In the genomic region with DNA sequence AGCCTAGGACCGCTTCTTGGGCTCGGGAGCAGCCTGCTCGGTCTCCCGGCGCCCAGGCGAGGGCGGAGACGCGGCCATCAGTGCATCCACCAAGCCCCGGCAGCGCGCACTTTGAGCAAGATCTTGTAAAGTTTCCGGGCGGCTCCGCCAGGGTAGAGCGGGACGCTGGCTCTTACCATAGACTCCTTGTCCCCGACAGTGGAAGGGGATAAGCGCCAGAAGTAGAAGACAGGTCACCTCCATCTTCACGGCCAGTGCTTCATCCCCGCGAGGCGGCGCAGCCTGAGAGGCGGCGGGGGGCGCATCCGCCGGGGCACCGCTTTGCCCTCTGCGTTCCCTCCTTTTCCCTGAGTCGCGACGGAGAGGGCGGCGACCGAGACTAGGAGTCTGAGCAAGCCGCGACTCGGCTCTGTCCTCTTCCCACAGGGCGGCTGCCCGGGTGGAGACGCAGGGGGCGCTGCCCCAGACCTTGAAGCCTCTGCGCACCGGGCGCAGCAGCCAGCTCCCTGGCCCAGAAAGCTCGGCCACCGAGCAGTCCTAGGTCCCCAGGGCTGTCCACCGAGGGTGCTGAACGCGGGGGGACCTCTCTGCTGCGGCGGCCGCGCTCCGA, we compare ENCODE assay signal across 8 mouse cellular contexts.
DNase-seq lines count a peak whose midpoint lies in the region; ATAC-seq and TF ChIP-seq lines count a peak whose summit lies in the region.

No protein-coding gene starts in this region.

- H3K4me2 ChIP-seq in forebrain, embryonic 11.5 days (ENCODE audit: low read depth, low read length, severe bottlenecking) = peak overlapping the region; percentile 100
- H3K4me2 ChIP-seq in hindbrain, embryonic 15.5 days = peak overlapping the region; percentile 99
- H3K4me2 ChIP-seq in liver, embryonic 16.5 days (ENCODE audit: low read depth, low read length) = peak overlapping the region; percentile 92
- H3K4me2 ChIP-seq in neural tube, embryonic 15.5 days = peak overlapping the region; percentile 97

- no peaks in the 10 kb centered on the region for H3K36me3 ChIP-seq in forebrain, embryonic 11.5 days (ENCODE audit: control insufficient read depth, insufficient read depth, low read length)
- H3K36me3 ChIP-seq in hindbrain, embryonic 15.5 days = no peaks in the 10 kb centered on the region
- H3K36me3 ChIP-seq in liver, embryonic 16.5 days (ENCODE audit: control insufficient read depth, insufficient read depth) = no peaks in the 10 kb centered on the region
- H3K36me3 ChIP-seq in neural tube, embryonic 15.5 days = no peaks in the 10 kb centered on the region

- 1% methylated on average over 54 of the region's 57 CpGs for WGBS in forebrain, embryonic 11.5 days
- under 1% methylated on average over 54 of the region's 57 CpGs for WGBS in hindbrain, embryonic 15.5 days
- WGBS in liver, embryonic 16.5 days (ENCODE audit: insufficient replicate concordance) = under 1% methylated on average over 55 of the region's 57 CpGs
- under 1% methylated on average over 54 of the region's 57 CpGs for WGBS in neural tube, embryonic 15.5 days

- peak overlapping the region; percentile 82 for H3K9ac ChIP-seq in forebrain, embryonic 11.5 days (ENCODE audit: low read length)
- peak overlapping the region; percentile 72 for H3K9ac ChIP-seq in hindbrain, embryonic 15.5 days
- peak overlapping the region; percentile 70 for H3K9ac ChIP-seq in liver, embryonic 16.5 days (ENCODE audit: low read depth, low read length)
- peak overlapping the region; percentile 72 for H3K9ac ChIP-seq in neural tube, embryonic 15.5 days (replicated peaks)

- intact Hi-C loops in left cerebral cortex, adult 2 months (cut with DNase I) = loop anchor here (2.0 to 10.0 kb wide), 5 partner anchors 253 to 620 kb away; no protein-coding TSS in a partner anchor

- H3K4me1 ChIP-seq in forebrain, embryonic 11.5 days (replicated peaks; ENCODE audit: control insufficient read depth, insufficient read depth, low read length) = peaks cover 16% of the 10 kb centered on the region
- peaks cover 67% of the 10 kb centered on the region for H3K4me1 ChIP-seq in hindbrain, embryonic 15.5 days (replicated peaks)
- H3K4me1 ChIP-seq in liver, embryonic 16.5 days (ENCODE audit: control insufficient read depth, low read depth, low read length) = peaks cover 32% of the 10 kb centered on the region
- peaks cover 83% of the 10 kb centered on the region for H3K4me1 ChIP-seq in neural tube, embryonic 15.5 days

- peak; percentile 16 for TF ChIP-seq CTCF in left cerebral cortex, adult 2 months (IDR thresholded peaks at IDR 0.05)

- H3K27me3 ChIP-seq in forebrain, embryonic 11.5 days (ENCODE audit: control insufficient read depth, insufficient read depth, low read length) = peaks cover 25% of the 10 kb centered on the region
- H3K27me3 ChIP-seq in hindbrain, embryonic 15.5 days = no peaks in the 10 kb centered on the region
- peaks cover 85% of the 10 kb centered on the region for H3K27me3 ChIP-seq in liver, embryonic 16.5 days (ENCODE audit: control insufficient read depth, insufficient read depth, low read depth, low read length)
- H3K27me3 ChIP-seq in neural tube, embryonic 15.5 days (replicated peaks) = peaks cover 27% of the 10 kb centered on the region

- peak overlapping the region; percentile 64 for H3K4me3 ChIP-seq in left cerebral cortex, adult 2 months
- H3K4me3 ChIP-seq in forebrain, embryonic 11.5 days (ENCODE audit: low read depth, low read length) = peak overlapping the region; percentile 69
- peak overlapping the region; percentile 75 for H3K4me3 ChIP-seq in hindbrain, embryonic 15.5 days
- peak overlapping the region; percentile 70 for H3K4me3 ChIP-seq in liver, embryonic 16.5 days (ENCODE audit: low read depth, low read length)
- peak overlapping the region; percentile 61 for H3K4me3 ChIP-seq in neural tube, embryonic 15.5 days (replicated peaks)

- ATAC-seq in forebrain, embryonic 11.5 days (replicated peaks; ENCODE audit: low FRiP score) = peak; percentile 28
- ATAC-seq in hindbrain, embryonic 15.5 days (ENCODE audit: low FRiP score, low read depth) = no peak
- peak; percentile 50 for ATAC-seq in liver, embryonic 16.5 days (ENCODE audit: low read depth)
- ATAC-seq in neural tube, embryonic 15.5 days (ENCODE audit: low FRiP score) = peak; percentile 22; the same call in 1 of the 2 replicates

- H3K27ac ChIP-seq in left cerebral cortex, adult 2 months = peak overlapping the region; percentile 60
- H3K27ac ChIP-seq in forebrain, embryonic 11.5 days (ENCODE audit: low read depth, low read length) = peak overlapping the region; percentile 81
- H3K27ac ChIP-seq in hindbrain, embryonic 15.5 days (replicated peaks) = peak overlapping the region; percentile 92
- peak overlapping the region; percentile 17; the same call in 1 of the 2 replicates for H3K27ac ChIP-seq in liver, embryonic 16.5 days (ENCODE audit: low read length)
- peak overlapping the region; percentile 85 for H3K27ac ChIP-seq in neural tube, embryonic 15.5 days (replicated peaks)

- peak in 1 of 2 experiments; percentile 42 for DNase-seq in left cerebral cortex, adult 2 months (ENCODE audit: extremely low spot score in 1 of 2, low spot score in 2 of 2)
- DNase-seq in left cerebral cortex, adult 9 months (ENCODE audit: low spot score in 2 of 2) = no peak
- peak; percentile 78 for DNase-seq in adrenal gland, adult 2 months
- peak; percentile 84 for DNase-seq in forebrain, embryonic 11.5 days (ENCODE audit: low spot score)
- DNase-seq in layer of hippocampus, adult 9-11 months = no peak

- no peaks in the 10 kb centered on the region for H3K9me3 ChIP-seq in forebrain, embryonic 11.5 days (ENCODE audit: control insufficient read depth, low read length)
- no peaks in the 10 kb centered on the region for H3K9me3 ChIP-seq in hindbrain, embryonic 15.5 days
- no peaks in the 10 kb centered on the region for H3K9me3 ChIP-seq in liver, embryonic 16.5 days (replicated peaks; ENCODE audit: control insufficient read depth, low read length)
- no peaks in the 10 kb centered on the region for H3K9me3 ChIP-seq in neural tube, embryonic 15.5 days (replicated peaks)

Comparison
In these comparisons a context has a peak if more than half of its experiments do, and no peak if none do; other contexts are left out.
1. DNase-seq: peak in adrenal gland, adult 2 months (single experiment) and forebrain, embryonic 11.5 days (single experiment); none in left cerebral cortex, adult 9 months (0 of 2) and layer of hippocampus, adult 9-11 months (single experiment).
2. H3K27ac ChIP-seq: peak in every context shown above with its lines; median percentile 92 in hindbrain, embryonic 15.5 days; 85 in neural tube, embryonic 15.5 days; 81 in forebrain, embryonic 11.5 days; 60 in left cerebral cortex, adult 2 months; 17 in liver, embryonic 16.5 days.
3. Peak in every context shown above with its lines, with median percentiles within 50 percentile points of each other: H3K4me3 ChIP-seq, H3K4me2 ChIP-seq and H3K9ac ChIP-seq.